Mouse (Mus musculus): ENCODE data around the gene Stac3. TPM values are rescaled to one million over a fixed set of nuclear protein-coding genes. Genes with fewer than 3 reads are reported as not detected.

Stac3 gene
- polyA plus RNA-seq, 1 experiment from 2014 or later: 0.53 TPM

DNA sequence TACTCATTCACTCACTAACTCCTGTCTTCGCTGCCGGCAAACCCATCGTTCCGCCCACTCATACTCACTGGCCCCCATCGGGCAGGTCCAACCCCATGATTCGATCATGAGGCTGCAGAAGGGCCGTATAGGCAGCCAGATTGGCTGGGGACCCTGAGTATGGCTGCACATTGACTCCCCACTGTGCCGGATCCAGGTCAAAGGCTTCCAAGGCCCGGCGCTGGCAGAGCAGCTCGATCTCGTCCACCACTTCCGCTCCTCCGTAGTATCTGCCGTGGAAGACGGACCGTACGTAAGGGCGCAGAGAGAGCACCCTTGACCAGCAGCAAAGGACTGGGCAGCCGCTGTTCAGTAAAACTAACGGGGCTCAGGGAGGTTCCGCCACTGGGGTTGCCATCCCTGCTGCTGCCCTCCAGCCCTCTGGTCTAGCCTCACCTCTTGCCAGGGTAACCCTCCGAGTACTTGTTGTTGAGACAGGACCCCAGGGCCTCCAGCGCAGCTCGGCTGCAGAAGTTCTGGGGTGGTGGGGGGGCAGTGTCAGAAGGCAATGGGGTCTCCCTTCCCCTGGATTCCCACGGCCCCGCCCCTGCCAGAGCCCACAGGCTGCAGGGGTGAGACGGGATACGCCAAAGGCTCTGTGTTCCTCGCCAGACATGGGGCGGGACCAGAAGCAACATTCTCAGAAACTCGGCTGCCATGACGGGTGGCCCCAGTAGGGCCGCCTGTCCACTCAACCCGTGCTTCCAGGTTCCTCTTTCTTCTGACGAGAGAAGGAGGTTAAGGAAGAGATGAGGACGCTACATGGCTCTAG lies 18.6 kb downstream of the Stac3 start:
- 93% methylated on average over 37 of the region's 37 CpGs for WGBS
- H3K9ac ChIP-seq (replicated peaks; ENCODE audit: low read depth): no peak overlapping the region
- no peaks in the 10 kb centered on the region for H3K9me3 ChIP-seq (ENCODE audit: low read length)
- no peak overlapping the region for H3K27ac ChIP-seq (ENCODE audit: low read length)
- no peak for DNase-seq (ENCODE audit: low spot score)
- no peaks in the 10 kb centered on the region for H3K36me3 ChIP-seq (ENCODE audit: insufficient read depth, low read length)
- peaks cover 8% of the 10 kb centered on the region for H3K27me3 ChIP-seq (replicated peaks; ENCODE audit: insufficient read depth, low read length)
- peaks cover 15% of the 10 kb centered on the region; the same call in 1 of the 2 replicates for H3K4me1 ChIP-seq (ENCODE audit: insufficient read depth, low read depth, low read length)
- H3K4me3 ChIP-seq (ENCODE audit: low read depth, low read length): no peak overlapping the region
- no peak for TF ChIP-seq CTCF (IDR thresholded peaks at IDR 0.05)
- TF ChIP-seq EP300 (IDR thresholded peaks at IDR 0.05): no peak
- H3K4me2 ChIP-seq (replicated peaks; ENCODE audit: low read depth, low read length): no peak overlapping the region
- no peak for ATAC-seq

DNA sequence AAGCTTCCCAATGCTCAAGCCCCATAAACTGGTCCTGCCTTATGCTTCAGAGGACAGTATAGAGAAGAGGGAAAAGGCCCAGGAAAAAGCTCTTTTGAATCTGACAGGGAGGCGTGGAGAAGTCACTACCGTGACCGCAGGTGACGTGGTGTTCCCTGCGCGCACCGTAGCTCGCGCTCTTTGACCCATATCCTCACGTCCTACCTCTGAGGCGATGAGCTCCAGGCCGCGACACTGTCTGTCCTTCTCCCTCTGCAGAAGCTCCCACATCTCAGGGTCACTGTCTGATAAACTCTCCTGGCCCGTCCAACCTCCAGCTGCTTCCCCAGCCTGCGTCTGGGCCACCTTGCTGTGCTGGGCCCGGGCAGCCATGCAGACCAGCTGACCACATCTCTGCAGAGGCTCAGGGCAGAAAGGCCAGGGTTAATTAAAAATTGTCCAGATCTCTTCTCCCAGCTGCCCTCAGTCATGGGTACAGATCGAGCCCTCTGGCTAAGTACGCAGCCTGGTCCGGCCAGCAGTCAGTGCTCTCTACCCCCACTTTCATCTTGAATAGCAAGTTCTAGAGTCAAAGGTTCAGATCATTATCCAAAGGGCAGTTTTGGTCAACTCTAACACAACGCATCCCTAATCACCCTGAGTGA lies 19.4 kb downstream of the Stac3 start:
- Histone ChIP-seq H3K9me3 (ENCODE audit: low read length) (no peaks in the 10 kb centered on the region), H3K4me1 (ENCODE audit: insufficient read depth, low read depth, low read length) (peaks cover 15% of the 10 kb centered on the region; the same call in 1 of the 2 replicates), H3K27me3 (replicated peaks; ENCODE audit: insufficient read depth, low read length) (peaks cover 15% of the 10 kb centered on the region), H3K9ac (replicated peaks; ENCODE audit: low read depth) (no peak overlapping the region), H3K4me2 (replicated peaks; ENCODE audit: low read depth, low read length) (peak overlapping the region; percentile 80; the same call in 1 of the 2 replicates), H3K4me3 (ENCODE audit: low read depth, low read length) (no peak overlapping the region), H3K36me3 (ENCODE audit: insufficient read depth, low read length) (no peaks in the 10 kb centered on the region), H3K27ac (ENCODE audit: low read length) (no peak overlapping the region)
- WGBS: 83% methylated on average over 20 of the region's 20 CpGs
- DNase-seq (ENCODE audit: low spot score) (no peak), ATAC-seq (no peak)
- TF ChIP-seq CTCF (IDR thresholded peaks at IDR 0.05): no peak
- no peak for TF ChIP-seq EP300 (IDR thresholded peaks at IDR 0.05)

DNA sequence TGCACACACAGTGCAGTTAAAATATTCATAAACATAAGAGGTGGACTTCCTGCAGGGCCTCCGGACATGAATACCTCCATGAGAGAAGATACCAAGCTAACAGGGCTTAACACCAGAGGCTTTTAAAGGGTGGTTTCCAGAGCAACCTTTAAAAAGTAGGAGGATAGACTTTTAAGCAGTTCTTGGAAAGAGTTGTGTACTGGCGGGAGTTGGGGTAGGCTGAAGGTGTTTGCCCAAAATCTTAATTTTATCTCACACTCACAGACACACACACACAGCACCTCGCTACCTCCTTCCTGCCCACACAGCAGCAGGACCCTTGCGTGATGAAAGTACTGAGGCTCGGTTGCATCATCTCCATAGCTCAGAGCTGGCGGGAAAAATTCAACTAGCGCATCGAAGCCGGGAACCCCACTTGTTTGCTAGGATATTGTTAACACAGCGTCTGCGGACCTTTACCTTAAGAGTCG lies 20.2 kb downstream of the Stac3 start:
- 1% methylated on average over 12 of the region's 12 CpGs for WGBS
- DNase-seq (ENCODE audit: low spot score): peak; percentile 64
- peaks cover 18% of the 10 kb centered on the region; the same call in 1 of the 2 replicates for H3K4me1 ChIP-seq (ENCODE audit: insufficient read depth, low read depth, low read length)
- peak; percentile 20 for ATAC-seq
- no peak overlapping the region for H3K27ac ChIP-seq (ENCODE audit: low read length)
- peak overlapping the region; percentile 13; the same call in 1 of the 2 replicates for H3K9ac ChIP-seq (replicated peaks; ENCODE audit: low read depth)
- peaks cover 23% of the 10 kb centered on the region for H3K27me3 ChIP-seq (replicated peaks; ENCODE audit: insufficient read depth, low read length)
- TF ChIP-seq CTCF (IDR thresholded peaks at IDR 0.05) (no peak), EP300 (IDR thresholded peaks at IDR 0.05) (no peak)
- H3K36me3 ChIP-seq (ENCODE audit: insufficient read depth, low read length): no peaks in the 10 kb centered on the region
- peak overlapping the region; percentile 80 for H3K4me2 ChIP-seq (replicated peaks; ENCODE audit: low read depth, low read length)
- peak overlapping the region; percentile 48 for H3K4me3 ChIP-seq (ENCODE audit: low read depth, low read length)
- H3K9me3 ChIP-seq (ENCODE audit: low read length): no peaks in the 10 kb centered on the region

DNA sequence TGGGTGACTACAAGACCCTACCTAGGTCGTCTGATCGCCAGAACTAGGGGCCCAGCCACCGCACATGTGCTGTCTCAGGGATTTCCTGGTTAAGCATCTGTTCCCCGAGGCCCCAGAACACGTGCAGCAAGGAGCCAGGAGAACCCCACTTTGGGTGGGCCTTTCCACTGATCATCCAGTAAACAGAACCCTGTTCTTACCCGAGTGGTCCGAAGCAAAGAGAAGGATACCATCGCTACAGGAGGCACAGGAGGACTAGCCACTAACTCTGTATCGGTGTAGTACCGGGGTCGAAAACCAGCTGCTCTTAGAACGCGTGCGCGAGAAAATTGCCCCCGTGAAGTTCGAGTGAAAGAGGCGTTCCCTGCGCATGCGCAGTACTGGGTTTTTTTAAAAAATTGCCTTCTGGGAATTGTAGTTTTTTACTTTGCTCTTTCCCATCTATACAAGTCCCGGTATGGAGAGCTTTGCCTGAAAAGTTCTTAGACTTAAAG lies 20.6 kb downstream of the Stac3 start, which contains the start of gene Shmt2:
Gene Shmt2 (minus strand): TSS at position 357 of the 494 bp plus-strand sequence.
- H3K36me3 ChIP-seq (ENCODE audit: insufficient read depth, low read length): no peaks in the 10 kb centered on the region
- ATAC-seq: peak; percentile 66
- H3K4me2 ChIP-seq (replicated peaks; ENCODE audit: low read depth, low read length): peak within 1 kb of the TSS; percentile 80
- TF ChIP-seq EP300 (IDR thresholded peaks at IDR 0.05) (0 out of 2 replicates have a peak, but pooled peaks have one; percentile 33), CTCF (IDR thresholded peaks at IDR 0.05) (no peak)
- H3K4me3 ChIP-seq (ENCODE audit: low read depth, low read length): peak within 1 kb of the TSS; percentile 48
- H3K9me3 ChIP-seq (ENCODE audit: low read length): no peaks in the 10 kb centered on the region
- peak within 1 kb of the TSS; percentile 13; the same call in 1 of the 2 replicates for H3K9ac ChIP-seq (replicated peaks; ENCODE audit: low read depth)
- H3K4me1 ChIP-seq (ENCODE audit: insufficient read depth, low read depth, low read length): peaks cover 19% of the 10 kb centered on the region; the same call in 1 of the 2 replicates
- peak; percentile 95 for DNase-seq (ENCODE audit: low spot score)
- peaks cover 27% of the 10 kb centered on the region for H3K27me3 ChIP-seq (replicated peaks; ENCODE audit: insufficient read depth, low read length)
- under 1% methylated on average over 21 of the region's 21 CpGs for WGBS
- no peak within 1 kb of the TSS for H3K27ac ChIP-seq (ENCODE audit: low read length)

DNA sequence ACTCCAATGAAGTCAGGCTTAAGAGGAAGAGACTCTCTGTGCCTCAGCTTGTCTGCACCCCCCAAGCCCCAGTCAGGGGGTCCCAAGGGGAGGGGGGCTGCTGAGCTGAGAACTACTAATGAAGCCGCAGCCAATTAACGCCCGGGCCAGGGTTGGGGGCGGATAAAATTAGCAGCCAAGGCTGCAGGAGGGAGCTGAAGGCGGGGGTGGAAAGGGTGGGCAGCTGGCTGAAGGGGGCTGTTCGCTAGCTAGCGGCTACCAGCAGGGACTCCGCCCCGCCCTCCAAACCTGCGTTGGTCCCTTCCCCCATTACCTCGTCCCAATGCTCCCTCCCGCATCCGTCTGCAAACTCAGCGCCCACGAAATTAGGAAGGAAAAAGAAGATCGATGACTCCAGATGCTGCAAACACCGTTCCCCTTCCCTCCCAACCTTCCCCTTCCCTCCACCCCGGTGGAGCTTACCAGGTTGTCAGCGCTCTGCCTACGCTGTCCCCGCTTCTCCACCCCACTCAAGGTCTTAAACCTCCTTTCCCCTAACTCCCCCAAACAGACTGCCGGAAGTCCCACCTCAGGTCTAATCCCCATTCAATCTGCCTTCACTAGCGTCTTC lies 23.3 kb downstream of the Stac3 start:
- 9% methylated on average over 21 of the region's 23 CpGs for whole genome bisulfite sequencing
- no peak for ATAC-seq

More for the DNA sequence above, 23.3 kb downstream of the Stac3 start:
- no peak for DNase-seq (ENCODE audit: low spot score)
- TF ChIP-seq EP300 (IDR thresholded peaks at IDR 0.05) (no peak), CTCF (IDR thresholded peaks at IDR 0.05) (no peak)
- Histone ChIP-seq H3K4me1 (ENCODE audit: insufficient read depth, low read depth, low read length) (peaks cover 17% of the 10 kb centered on the region; the same call in 1 of the 2 replicates), H3K4me3 (ENCODE audit: low read depth, low read length) (no peak overlapping the region), H3K9ac (replicated peaks; ENCODE audit: low read depth) (no peak overlapping the region), H3K9me3 (ENCODE audit: low read length) (no peaks in the 10 kb centered on the region), H3K27me3 (replicated peaks; ENCODE audit: insufficient read depth, low read length) (peaks cover 52% of the 10 kb centered on the region), H3K36me3 (ENCODE audit: insufficient read depth, low read length) (no peaks in the 10 kb centered on the region), H3K27ac (ENCODE audit: low read length) (no peak overlapping the region), H3K4me2 (replicated peaks; ENCODE audit: low read depth, low read length) (no peak overlapping the region)
